Mouse (Mus musculus) embryo, embryonic 11 days (tissue): ENCODE measurements at regions not wholly inside any gene's neighbourhood (a gene's known extent, or its start where the extent isn't known, plus 50 kb on each side); places are given as distances from the start of the nearest gene placed in this dataset.

ENCODE experiments used
- DNase-seq: peaks from one replicate; pipeline ENCODE4 v3.0.0-alpha.2; 2015

GRCm38 (mm10) chr2:46993126-46993525 is 1820.8 kb upstream of the Acvr2a start:
- no peak for DNase-seq

- DNase-seq, result no peak
Measured at GRCm38 (mm10) chr2:46992672-46993071, 1821.2 kb upstream of the Acvr2a start.

- no peak for DNase-seq
Measured at GRCm38 (mm10) chr2:46986689-46987088, 1827.2 kb upstream of the Acvr2a start.

- DNase-seq, result no peak
Measured at GRCm38 (mm10) chr2:46985915-46986672, 1827.8 kb upstream of the Acvr2a start.

- peak; percentile 2 for DNase-seq
Measured at GRCm38 (mm10) chr2:46940628-46941530, 1823.7 kb upstream of the Zeb2 start.

- no peak for DNase-seq
Measured at GRCm38 (mm10) chr2:46932831-46933230, 1815.6 kb upstream of the Zeb2 start.

GRCm38 (mm10) chr2:46924189-46924588 is 1807.0 kb upstream of the Zeb2 start:
- no peak for DNase-seq

GRCm38 (mm10) chr2:46913496-46913895 is 1796.3 kb upstream of the Zeb2 start:
- DNase-seq, result peak; percentile 10

- DNase-seq, result no peak
Measured at GRCm38 (mm10) chr2:46883216-46883615, 1766.0 kb upstream of the Zeb2 start.

- DNase-seq, result peak; percentile 5
Measured at GRCm38 (mm10) chr2:46870772-46871171, 1753.6 kb upstream of the Zeb2 start.
